Mouse (Mus musculus): ENCODE measurements around the gene Mmp9. TPM values are rescaled to one million over a fixed set of nuclear protein-coding genes. Genes with fewer than 3 reads are reported as not detected.

The Mmp9 gene
- polyA plus RNA-seq, 1 experiment from 2014 or later = 33.2 TPM

GRCm38 (mm10) chr2:164960716-164961441 lies 20.3 kb downstream of the Mmp9 start, which contains the start of gene Slc12a5:
TSS of gene Slc12a5 (plus strand) at chr2:164960802.
- peaks cover 39% of the 10 kb centered on the region for H3K4me1 ChIP-seq (replicated peaks; ENCODE audit: control insufficient read depth, insufficient read depth, low read length)
- ATAC-seq (ENCODE audit: low FRiP score) = peak; percentile 57; the same call in 1 of the 2 replicates

DNA sequence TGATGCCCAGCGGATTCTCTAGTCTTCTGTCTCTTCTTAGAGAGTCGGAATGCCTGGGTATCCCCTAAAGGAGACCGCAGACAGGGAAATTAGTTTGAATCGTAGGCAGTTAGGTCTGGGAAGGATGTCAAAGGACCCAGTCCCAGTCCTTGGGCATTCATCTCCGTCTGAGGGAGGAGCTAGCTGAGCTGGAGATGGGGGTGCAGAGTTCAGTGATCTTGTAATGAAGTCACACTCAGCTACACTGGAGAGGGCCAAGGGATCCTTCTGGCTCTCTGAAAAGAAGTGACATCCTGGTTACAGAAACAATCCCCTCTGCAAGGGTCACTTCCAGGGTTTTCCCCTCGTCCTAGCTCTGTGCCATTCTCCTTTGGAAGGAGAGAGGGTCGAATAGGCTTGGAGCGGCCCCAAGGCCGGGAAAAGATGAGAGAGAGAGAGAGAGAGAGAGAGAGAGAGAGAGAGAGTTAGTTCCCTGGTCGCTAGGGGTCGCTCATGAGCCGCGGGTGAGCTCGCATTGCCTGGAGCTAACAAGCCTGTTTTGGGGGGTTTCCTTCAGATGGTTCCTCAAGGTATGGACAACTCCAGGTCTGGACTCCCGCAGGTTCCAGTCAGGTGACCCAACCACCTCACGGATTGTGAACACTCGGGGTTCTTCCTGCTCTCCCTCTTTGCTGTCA lies 21.1 kb downstream of the Mmp9 start:
- H3K9ac ChIP-seq = peak overlapping the region; percentile 58
- no peak for ATAC-seq (ENCODE audit: low FRiP score)
- no peaks in the 10 kb centered on the region for H3K36me3 ChIP-seq (replicated peaks; ENCODE audit: control insufficient read depth, insufficient read depth)
- peak overlapping the region; percentile 45; the same call in 1 of the 2 replicates for H3K27ac ChIP-seq
- H3K27me3 ChIP-seq (ENCODE audit: control insufficient read depth, insufficient read depth, low read length) = peaks cover 5% of the 10 kb centered on the region; the same call in 1 of the 2 replicates
- peak; percentile 72 for DNase-seq (ENCODE audit: low spot score)
- 6% methylated on average over 17 of the region's 17 CpGs for WGBS
- peak overlapping the region; percentile 55 for H3K4me3 ChIP-seq (replicated peaks; ENCODE audit: low read length)
- H3K4me2 ChIP-seq (replicated peaks) = peak overlapping the region; percentile 69
- H3K9me3 ChIP-seq (ENCODE audit: control insufficient read depth, low read length) = no peaks in the 10 kb centered on the region
- peaks cover 42% of the 10 kb centered on the region for H3K4me1 ChIP-seq (replicated peaks; ENCODE audit: control insufficient read depth, insufficient read depth, low read length)

More at GRCm38 (mm10) chr2:164960716-164961441, 20.3 kb downstream of the Mmp9 start, which contains the start of gene Slc12a5:
- Histone ChIP-seq H3K4me2 (replicated peaks) (peak within 1 kb of the TSS; percentile 69), H3K9me3 (ENCODE audit: control insufficient read depth, low read length) (no peaks in the 10 kb centered on the region), H3K36me3 (replicated peaks; ENCODE audit: control insufficient read depth, insufficient read depth) (no peaks in the 10 kb centered on the region), H3K9ac (peak within 1 kb of the TSS; percentile 58), H3K4me3 (replicated peaks; ENCODE audit: low read length) (peak within 1 kb of the TSS; percentile 55), H3K27ac (peak within 1 kb of the TSS; percentile 45; the same call in 1 of the 2 replicates), H3K27me3 (ENCODE audit: control insufficient read depth, insufficient read depth, low read length) (no peaks in the 10 kb centered on the region)
- DNase-seq (ENCODE audit: low spot score) = peak; percentile 68
- under 1% methylated on average over 33 of the region's 54 CpGs for WGBS

GRCm38 (mm10) chr2:164962183-164962580 lies 21.6 kb downstream of the Mmp9 start:
- no peak for ATAC-seq (ENCODE audit: low FRiP score)
- Histone ChIP-seq H3K9me3 (ENCODE audit: control insufficient read depth, low read length) (no peaks in the 10 kb centered on the region), H3K9ac (no peak overlapping the region), H3K27ac (0 out of 2 replicates have a peak overlapping the region, but pooled peaks have one; percentile 14), H3K36me3 (replicated peaks; ENCODE audit: control insufficient read depth, insufficient read depth) (no peaks in the 10 kb centered on the region), H3K4me2 (replicated peaks) (no peak overlapping the region), H3K4me1 (replicated peaks; ENCODE audit: control insufficient read depth, insufficient read depth, low read length) (peaks cover 42% of the 10 kb centered on the region), H3K4me3 (replicated peaks; ENCODE audit: low read length) (0 out of 2 replicates have a peak overlapping the region, but pooled peaks have one; percentile 55), H3K27me3 (ENCODE audit: control insufficient read depth, insufficient read depth, low read length) (peaks cover 10% of the 10 kb centered on the region)
- DNase-seq (ENCODE audit: low spot score) = no peak
- 50% methylated on average over 7 of the region's 7 CpGs for WGBS

- 12% methylated on average over 9 of the region's 9 CpGs for WGBS
- peak overlapping the region; percentile 44 for H3K4me2 ChIP-seq (replicated peaks)
- H3K36me3 ChIP-seq (replicated peaks; ENCODE audit: control insufficient read depth, insufficient read depth) = no peaks in the 10 kb centered on the region
- ATAC-seq (ENCODE audit: low FRiP score) (peak; percentile 55), DNase-seq (ENCODE audit: low spot score) (peak; percentile 79)
- H3K27me3 ChIP-seq (ENCODE audit: control insufficient read depth, insufficient read depth, low read length) = peaks cover 22% of the 10 kb centered on the region
- peak overlapping the region; percentile 35; the same call in 1 of the 2 replicates for H3K9ac ChIP-seq
- no peaks in the 10 kb centered on the region for H3K9me3 ChIP-seq (ENCODE audit: control insufficient read depth, low read length)
- 0 out of 2 replicates have a peak overlapping the region, but pooled peaks have one; percentile 11 for H3K4me3 ChIP-seq (replicated peaks; ENCODE audit: low read length)
- H3K27ac ChIP-seq = peak overlapping the region; percentile 89
- H3K4me1 ChIP-seq (replicated peaks; ENCODE audit: control insufficient read depth, insufficient read depth, low read length) = peaks cover 45% of the 10 kb centered on the region
Observed at GRCm38 (mm10) chr2:164964242-164964894, 23.8 kb downstream of the Mmp9 start.

DNA sequence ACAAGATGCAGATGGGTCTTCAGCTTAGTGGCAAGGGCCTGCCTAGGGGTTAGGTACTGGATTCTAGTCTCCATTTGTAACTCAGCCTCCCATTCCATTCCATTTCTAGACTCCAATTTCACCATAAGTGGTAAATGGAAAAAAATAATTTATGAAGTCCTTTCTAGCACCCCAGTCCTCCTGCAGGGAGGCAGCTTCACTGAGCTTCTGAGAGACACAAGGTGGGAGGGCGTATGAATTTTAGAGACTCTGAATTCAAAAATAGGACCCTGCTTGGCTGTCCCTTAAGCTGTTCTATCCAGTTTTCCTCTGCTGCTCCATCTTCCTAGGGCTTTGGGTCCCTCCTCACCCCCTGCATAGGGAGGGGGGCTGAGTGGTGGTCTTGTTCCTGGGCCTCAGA lies 24.4 kb downstream of the Mmp9 start:
- H3K4me3 ChIP-seq (replicated peaks; ENCODE audit: low read length) = 0 out of 2 replicates have a peak overlapping the region, but pooled peaks have one; percentile 11
- H3K27ac ChIP-seq = peak overlapping the region; percentile 89
- peak overlapping the region; percentile 44 for H3K4me2 ChIP-seq (replicated peaks)
- H3K4me1 ChIP-seq (replicated peaks; ENCODE audit: control insufficient read depth, insufficient read depth, low read length) = peaks cover 51% of the 10 kb centered on the region
- WGBS = 62% methylated on average over 1 of the region's 1 CpGs
- DNase-seq (ENCODE audit: low spot score) (no peak), ATAC-seq (ENCODE audit: low FRiP score) (no peak)
- H3K27me3 ChIP-seq (ENCODE audit: control insufficient read depth, insufficient read depth, low read length) = peaks cover 25% of the 10 kb centered on the region
- peak overlapping the region; percentile 35; the same call in 1 of the 2 replicates for H3K9ac ChIP-seq
- H3K36me3 ChIP-seq (replicated peaks; ENCODE audit: control insufficient read depth, insufficient read depth) = no peaks in the 10 kb centered on the region
- H3K9me3 ChIP-seq (ENCODE audit: control insufficient read depth, low read length) = no peaks in the 10 kb centered on the region

- Histone ChIP-seq H3K27me3 (ENCODE audit: control insufficient read depth, insufficient read depth, low read length) (peaks cover 25% of the 10 kb centered on the region), H3K4me3 (replicated peaks; ENCODE audit: low read length) (no peak overlapping the region), H3K36me3 (replicated peaks; ENCODE audit: control insufficient read depth, insufficient read depth) (no peaks in the 10 kb centered on the region), H3K4me1 (replicated peaks; ENCODE audit: control insufficient read depth, insufficient read depth, low read length) (peaks cover 61% of the 10 kb centered on the region), H3K27ac (no peak overlapping the region), H3K4me2 (replicated peaks) (no peak overlapping the region), H3K9me3 (ENCODE audit: control insufficient read depth, low read length) (no peaks in the 10 kb centered on the region), H3K9ac (no peak overlapping the region)
- DNase-seq (ENCODE audit: low spot score) = no peak
- no peak for ATAC-seq (ENCODE audit: low FRiP score)
- WGBS = 30% methylated on average over 8 of the region's 8 CpGs
Observed at GRCm38 (mm10) chr2:164966381-164966780, 25.8 kb downstream of the Mmp9 start.

GRCm38 (mm10) chr2:164967193-164967592 lies 26.6 kb downstream of the Mmp9 start:
- Histone ChIP-seq H3K27me3 (ENCODE audit: control insufficient read depth, insufficient read depth, low read length) (peaks cover 25% of the 10 kb centered on the region), H3K4me1 (replicated peaks; ENCODE audit: control insufficient read depth, insufficient read depth, low read length) (peaks cover 61% of the 10 kb centered on the region), H3K9me3 (ENCODE audit: control insufficient read depth, low read length) (no peaks in the 10 kb centered on the region), H3K27ac (peak overlapping the region; percentile 91), H3K9ac (peak overlapping the region; percentile 80; the same call in 1 of the 2 replicates), H3K36me3 (replicated peaks; ENCODE audit: control insufficient read depth, insufficient read depth) (no peaks in the 10 kb centered on the region), H3K4me3 (replicated peaks; ENCODE audit: low read length) (no peak overlapping the region; the same call in 1 of the 2 replicates), H3K4me2 (replicated peaks) (peak overlapping the region; percentile 57)
- ATAC-seq (ENCODE audit: low FRiP score) (no peak), DNase-seq (ENCODE audit: low spot score) (no peak)
- 5% methylated on average over 6 of the region's 6 CpGs for WGBS

DNA sequence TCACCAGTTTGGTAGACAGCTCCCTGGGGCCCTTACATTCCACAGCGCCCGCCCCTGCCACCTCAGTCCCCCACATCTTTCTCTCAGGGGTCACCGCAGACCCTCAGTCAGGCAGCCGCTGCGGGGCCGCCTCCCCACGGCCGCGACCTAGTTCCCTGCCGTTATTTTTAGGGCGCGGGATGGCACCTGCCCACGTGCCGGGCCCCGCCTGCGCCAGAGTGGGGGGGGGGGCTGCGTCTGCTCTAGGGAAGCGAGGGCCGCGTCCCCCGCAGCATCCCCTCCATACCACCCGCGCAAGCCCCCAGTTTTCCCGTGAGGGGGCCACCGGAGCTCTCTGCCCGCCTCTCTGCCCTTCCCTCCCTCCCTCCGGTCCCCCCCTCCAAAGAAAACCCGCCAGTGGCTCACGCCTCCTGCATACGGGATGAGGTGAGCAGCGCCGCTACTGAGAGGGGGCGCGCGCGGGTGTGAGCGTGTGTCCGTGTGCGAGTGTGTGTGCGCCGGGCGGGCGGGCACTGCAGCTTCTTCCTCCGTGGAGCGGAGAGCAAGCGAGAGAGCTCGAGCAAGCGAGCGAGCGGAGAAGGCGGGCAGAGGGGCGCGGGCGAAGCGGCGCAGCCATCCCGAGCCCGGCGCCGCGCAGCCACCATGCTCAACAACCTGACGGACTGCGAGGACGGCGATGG lies 27.3 kb downstream of the Mmp9 start:
- H3K27ac ChIP-seq = peak overlapping the region; percentile 91
- peak overlapping the region; percentile 63 for H3K4me3 ChIP-seq (replicated peaks; ENCODE audit: low read length)
- peak overlapping the region; percentile 57 for H3K4me2 ChIP-seq (replicated peaks)
- peak overlapping the region; percentile 80 for H3K9ac ChIP-seq
- no peaks in the 10 kb centered on the region for H3K9me3 ChIP-seq (ENCODE audit: control insufficient read depth, low read length)
- DNase-seq (ENCODE audit: low spot score) (peak; percentile 74), ATAC-seq (ENCODE audit: low FRiP score) (peak; percentile 75)
- H3K27me3 ChIP-seq (ENCODE audit: control insufficient read depth, insufficient read depth, low read length) = peaks cover 25% of the 10 kb centered on the region
- H3K4me1 ChIP-seq (replicated peaks; ENCODE audit: control insufficient read depth, insufficient read depth, low read length) = peaks cover 57% of the 10 kb centered on the region
- no peaks in the 10 kb centered on the region for H3K36me3 ChIP-seq (replicated peaks; ENCODE audit: control insufficient read depth, insufficient read depth)
- 1% methylated on average over 57 of the region's 65 CpGs for WGBS

All from hindbrain, embryonic 14.5 days (tissue).